Mouse (Mus musculus): ENCODE measurements around the gene Fam160a1. TPM values are rescaled to one million over a fixed set of nuclear protein-coding genes. Genes with fewer than 3 reads are reported as not detected.

Gene Fam160a1
- polyA plus RNA-seq, 1 experiment from 2014 or later: 0.38 TPM

DNA sequence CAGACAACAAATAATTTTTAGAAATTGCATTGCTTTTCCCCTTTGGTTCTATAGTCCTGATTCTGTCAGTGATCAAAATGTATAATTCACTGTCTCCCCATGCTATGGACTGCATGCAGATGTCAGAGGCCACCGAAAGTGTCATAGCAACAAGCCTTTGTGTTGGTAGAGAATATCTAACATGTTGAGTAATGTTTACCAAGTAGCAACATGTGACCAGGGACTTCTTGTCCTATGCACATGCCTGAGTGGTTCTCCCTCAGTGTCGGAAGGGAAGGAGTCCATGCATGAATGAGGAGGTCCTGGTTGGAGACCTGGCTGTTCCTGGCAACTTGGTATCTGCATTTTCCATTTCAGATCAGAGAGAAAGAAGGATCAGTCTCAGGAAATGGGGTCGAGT is 150.9 kb downstream of the Fam160a1 start:
- WGBS: 68% methylated on average over 3 of the region's 3 CpGs
- no peak overlapping the region for H3K27ac ChIP-seq (ENCODE audit: low read length)
- H3K4me1 ChIP-seq (ENCODE audit: control insufficient read depth, insufficient read depth, low read length): no peaks in the 10 kb centered on the region
- no peak overlapping the region for H3K4me3 ChIP-seq (ENCODE audit: low read depth, low read length)
- H3K27me3 ChIP-seq (ENCODE audit: control insufficient read depth, insufficient read depth, low read depth, low read length): no peaks in the 10 kb centered on the region
- no peak overlapping the region for H3K9ac ChIP-seq (ENCODE audit: low read depth, low read length)
- no peaks in the 10 kb centered on the region for H3K36me3 ChIP-seq (ENCODE audit: control insufficient read depth, insufficient read depth, low read length)
- no peaks in the 10 kb centered on the region for H3K9me3 ChIP-seq (replicated peaks; ENCODE audit: control insufficient read depth, low read length, poor library complexity, severe bottlenecking)
- no peak overlapping the region for H3K4me2 ChIP-seq (ENCODE audit: low read length)
- no peak for ATAC-seq

DNA sequence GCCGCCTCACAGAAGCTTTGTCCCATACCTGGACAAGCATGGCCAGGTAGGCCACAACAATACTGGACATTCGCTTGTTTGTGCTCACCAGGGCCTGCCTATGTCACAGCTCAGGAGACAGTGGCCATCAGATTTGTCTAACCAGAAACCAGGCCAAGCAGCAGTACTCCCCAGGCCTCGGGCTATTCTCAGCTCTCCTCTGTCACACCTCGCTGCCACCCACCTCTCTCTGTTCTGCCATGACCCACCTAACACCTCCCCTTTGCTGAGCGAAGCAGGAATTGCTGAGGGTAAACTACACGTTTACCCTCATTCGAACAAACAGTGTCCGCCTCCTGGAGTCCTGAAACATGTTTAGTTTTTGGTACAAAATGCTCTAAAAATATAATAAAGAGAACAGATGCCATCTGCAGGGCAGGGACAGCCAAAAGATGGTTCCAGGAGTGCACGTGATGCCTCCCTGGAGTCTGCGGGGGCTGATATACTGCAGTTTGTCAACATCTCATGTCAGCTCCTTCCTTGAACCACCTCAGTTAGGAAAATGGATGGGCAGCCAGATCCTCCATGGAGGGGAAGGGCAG is 152.4 kb downstream of the Fam160a1 start:
- H3K9ac ChIP-seq (ENCODE audit: low read depth, low read length): no peak overlapping the region
- 90% methylated on average over 10 of the region's 10 CpGs for WGBS
- no peaks in the 10 kb centered on the region for H3K36me3 ChIP-seq (ENCODE audit: control insufficient read depth, insufficient read depth, low read length)
- H3K4me2 ChIP-seq (ENCODE audit: low read length): no peak overlapping the region
- ATAC-seq: no peak
- H3K27me3 ChIP-seq (ENCODE audit: control insufficient read depth, insufficient read depth, low read depth, low read length): no peaks in the 10 kb centered on the region
- H3K9me3 ChIP-seq (replicated peaks; ENCODE audit: control insufficient read depth, low read length, poor library complexity, severe bottlenecking): no peaks in the 10 kb centered on the region
- H3K4me1 ChIP-seq (ENCODE audit: control insufficient read depth, insufficient read depth, low read length): no peaks in the 10 kb centered on the region
- no peak overlapping the region for H3K4me3 ChIP-seq (ENCODE audit: low read depth, low read length)
- H3K27ac ChIP-seq (ENCODE audit: low read length): no peak overlapping the region

DNA sequence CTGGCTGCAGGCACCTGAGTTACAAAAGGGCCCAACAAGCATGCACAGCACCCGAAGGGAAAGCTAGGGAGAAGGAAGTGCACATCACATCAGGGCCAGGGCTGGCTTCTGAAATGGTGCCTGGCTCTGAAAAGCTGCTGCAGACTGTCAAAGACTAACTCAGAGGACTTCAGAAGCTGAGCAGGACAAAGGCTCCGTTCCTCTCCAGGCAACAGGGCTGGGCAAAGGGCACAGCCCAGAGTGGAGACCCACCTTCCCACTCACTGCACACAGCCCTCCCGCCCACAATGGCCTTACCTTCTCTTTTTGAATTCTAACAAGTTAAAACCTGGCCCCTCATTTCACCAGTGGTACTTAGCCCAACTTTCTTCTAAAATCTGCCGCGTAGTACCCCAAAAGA is 153.3 kb downstream of the Fam160a1 start:
- H3K4me1 ChIP-seq (ENCODE audit: control insufficient read depth, insufficient read depth, low read length): no peaks in the 10 kb centered on the region
- H3K9ac ChIP-seq (ENCODE audit: low read depth, low read length): no peak overlapping the region
- H3K27me3 ChIP-seq (ENCODE audit: control insufficient read depth, insufficient read depth, low read depth, low read length): no peaks in the 10 kb centered on the region
- no peak overlapping the region for H3K27ac ChIP-seq (ENCODE audit: low read length)
- ATAC-seq: no peak
- no peak overlapping the region for H3K4me3 ChIP-seq (ENCODE audit: low read depth, low read length)
- H3K9me3 ChIP-seq (replicated peaks; ENCODE audit: control insufficient read depth, low read length, poor library complexity, severe bottlenecking): no peaks in the 10 kb centered on the region
- no peak overlapping the region for H3K4me2 ChIP-seq (ENCODE audit: low read length)
- H3K36me3 ChIP-seq (ENCODE audit: control insufficient read depth, insufficient read depth, low read length): no peaks in the 10 kb centered on the region
- WGBS: 79% methylated on average over 5 of the region's 5 CpGs

DNA sequence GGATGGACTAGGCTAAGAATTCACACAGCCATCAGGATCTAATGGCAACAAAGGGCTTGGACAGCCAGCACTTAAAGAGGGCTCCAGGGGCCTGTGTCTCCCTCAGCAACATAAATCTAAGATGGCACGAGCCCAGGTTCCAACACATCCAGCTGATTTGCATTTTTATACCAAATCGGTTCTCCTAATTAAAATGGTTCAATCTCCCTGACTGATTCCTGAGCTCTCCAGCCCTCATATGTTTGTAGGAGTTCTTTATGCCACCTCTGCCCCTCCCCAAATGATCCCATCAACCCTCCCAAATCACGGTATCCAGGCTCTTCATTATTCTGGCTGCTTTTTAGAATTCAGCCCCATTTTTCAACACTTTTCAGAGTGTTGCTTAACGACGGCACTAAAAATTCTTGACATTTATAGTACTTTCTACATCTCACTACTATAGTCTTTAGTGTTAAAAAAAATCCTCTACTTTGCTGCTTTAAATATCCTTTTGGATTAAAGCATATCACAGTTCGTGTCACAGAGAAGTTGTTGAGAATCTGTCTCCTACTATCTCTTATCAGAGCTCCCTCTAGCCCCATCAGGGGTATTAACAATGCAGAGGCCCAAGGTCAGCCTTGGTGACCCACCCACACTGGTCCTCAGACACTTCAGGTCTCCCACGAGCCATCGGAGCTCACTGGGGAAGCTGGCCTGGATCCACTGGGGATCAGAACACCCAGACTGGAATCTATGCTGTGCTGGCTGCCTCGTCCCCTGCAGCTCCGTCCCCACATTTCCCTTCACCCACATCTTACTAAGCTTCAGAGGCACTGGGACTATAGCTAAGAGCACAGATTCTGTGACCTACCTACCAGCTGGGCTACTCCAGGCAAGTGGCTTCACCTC is 154.9 kb downstream of the Fam160a1 start:
- WGBS: 70% methylated on average over 10 of the region's 10 CpGs
- H3K4me3 ChIP-seq (ENCODE audit: low read depth, low read length): no peak overlapping the region
- H3K27ac ChIP-seq (ENCODE audit: low read length): no peak overlapping the region
- no peaks in the 10 kb centered on the region for H3K9me3 ChIP-seq (replicated peaks; ENCODE audit: control insufficient read depth, low read length, poor library complexity, severe bottlenecking)
- no peaks in the 10 kb centered on the region for H3K36me3 ChIP-seq (ENCODE audit: control insufficient read depth, insufficient read depth, low read length)
- no peak for ATAC-seq
- H3K4me2 ChIP-seq (ENCODE audit: low read length): no peak overlapping the region
- no peaks in the 10 kb centered on the region for H3K27me3 ChIP-seq (ENCODE audit: control insufficient read depth, insufficient read depth, low read depth, low read length)
- H3K4me1 ChIP-seq (ENCODE audit: control insufficient read depth, insufficient read depth, low read length): no peaks in the 10 kb centered on the region
- H3K9ac ChIP-seq (ENCODE audit: low read depth, low read length): no peak overlapping the region

DNA sequence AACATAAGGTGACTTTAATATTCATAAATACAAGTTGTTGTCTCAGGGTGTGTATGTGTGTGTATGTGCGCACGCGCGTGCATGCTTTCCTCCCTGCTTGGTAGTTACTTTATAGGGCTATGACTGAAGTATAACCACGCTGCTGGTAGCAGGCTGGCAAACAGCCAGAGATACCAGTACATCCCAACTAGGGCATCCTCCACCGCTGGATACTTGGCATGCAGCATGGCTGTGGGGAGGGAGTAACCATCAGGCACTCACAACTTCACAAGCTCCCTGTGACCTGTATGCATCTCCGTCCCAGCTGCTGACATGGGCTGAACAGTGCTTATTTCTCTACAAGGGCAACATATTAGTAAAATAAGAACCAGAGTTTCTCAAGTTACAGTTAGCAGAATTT is 157.4 kb downstream of the Fam160a1 start:
- Histone ChIP-seq H3K27me3 (ENCODE audit: control insufficient read depth, insufficient read depth, low read depth, low read length) (no peaks in the 10 kb centered on the region), H3K9me3 (replicated peaks; ENCODE audit: control insufficient read depth, low read length, poor library complexity, severe bottlenecking) (no peaks in the 10 kb centered on the region), H3K4me1 (ENCODE audit: control insufficient read depth, insufficient read depth, low read length) (no peaks in the 10 kb centered on the region), H3K4me2 (ENCODE audit: low read length) (no peak overlapping the region), H3K9ac (ENCODE audit: low read depth, low read length) (no peak overlapping the region), H3K36me3 (ENCODE audit: control insufficient read depth, insufficient read depth, low read length) (no peaks in the 10 kb centered on the region), H3K4me3 (ENCODE audit: low read depth, low read length) (no peak overlapping the region), H3K27ac (ENCODE audit: low read length) (no peak overlapping the region)
- WGBS: 91% methylated on average over 7 of the region's 7 CpGs
- no peak for ATAC-seq

DNA sequence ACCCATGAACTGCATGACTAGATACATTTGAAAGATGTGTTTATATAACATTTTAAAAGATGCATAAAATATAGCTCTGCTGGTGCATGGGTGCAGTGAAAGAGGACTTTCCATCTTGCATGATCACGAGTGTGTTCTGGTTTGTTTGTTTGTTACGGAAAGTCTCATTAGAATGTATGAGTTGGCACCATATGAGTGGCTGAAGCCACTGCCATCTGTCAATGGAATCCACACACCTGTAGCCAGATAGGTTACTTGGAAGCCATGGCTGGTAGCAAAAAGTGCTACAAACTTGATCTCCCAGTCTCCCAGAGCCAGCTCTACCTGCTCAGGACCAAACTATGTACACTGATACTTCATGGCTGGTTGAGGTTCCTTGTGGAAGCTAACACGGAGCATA is 161.6 kb downstream of the Fam160a1 start:
- H3K4me2 ChIP-seq (ENCODE audit: low read length): no peak overlapping the region
- H3K4me3 ChIP-seq (ENCODE audit: low read depth, low read length): no peak overlapping the region
- no peak overlapping the region for H3K27ac ChIP-seq (ENCODE audit: low read length)
- no peak overlapping the region for H3K9ac ChIP-seq (ENCODE audit: low read depth, low read length)
- ATAC-seq: no peak
- H3K36me3 ChIP-seq (ENCODE audit: control insufficient read depth, insufficient read depth, low read length): no peaks in the 10 kb centered on the region
- no peaks in the 10 kb centered on the region for H3K9me3 ChIP-seq (replicated peaks; ENCODE audit: control insufficient read depth, low read length, poor library complexity, severe bottlenecking)
- no peaks in the 10 kb centered on the region for H3K27me3 ChIP-seq (ENCODE audit: control insufficient read depth, insufficient read depth, low read depth, low read length)
- no peaks in the 10 kb centered on the region for H3K4me1 ChIP-seq (ENCODE audit: control insufficient read depth, insufficient read depth, low read length)
- 98% methylated on average over 3 of the region's 3 CpGs for WGBS

DNA sequence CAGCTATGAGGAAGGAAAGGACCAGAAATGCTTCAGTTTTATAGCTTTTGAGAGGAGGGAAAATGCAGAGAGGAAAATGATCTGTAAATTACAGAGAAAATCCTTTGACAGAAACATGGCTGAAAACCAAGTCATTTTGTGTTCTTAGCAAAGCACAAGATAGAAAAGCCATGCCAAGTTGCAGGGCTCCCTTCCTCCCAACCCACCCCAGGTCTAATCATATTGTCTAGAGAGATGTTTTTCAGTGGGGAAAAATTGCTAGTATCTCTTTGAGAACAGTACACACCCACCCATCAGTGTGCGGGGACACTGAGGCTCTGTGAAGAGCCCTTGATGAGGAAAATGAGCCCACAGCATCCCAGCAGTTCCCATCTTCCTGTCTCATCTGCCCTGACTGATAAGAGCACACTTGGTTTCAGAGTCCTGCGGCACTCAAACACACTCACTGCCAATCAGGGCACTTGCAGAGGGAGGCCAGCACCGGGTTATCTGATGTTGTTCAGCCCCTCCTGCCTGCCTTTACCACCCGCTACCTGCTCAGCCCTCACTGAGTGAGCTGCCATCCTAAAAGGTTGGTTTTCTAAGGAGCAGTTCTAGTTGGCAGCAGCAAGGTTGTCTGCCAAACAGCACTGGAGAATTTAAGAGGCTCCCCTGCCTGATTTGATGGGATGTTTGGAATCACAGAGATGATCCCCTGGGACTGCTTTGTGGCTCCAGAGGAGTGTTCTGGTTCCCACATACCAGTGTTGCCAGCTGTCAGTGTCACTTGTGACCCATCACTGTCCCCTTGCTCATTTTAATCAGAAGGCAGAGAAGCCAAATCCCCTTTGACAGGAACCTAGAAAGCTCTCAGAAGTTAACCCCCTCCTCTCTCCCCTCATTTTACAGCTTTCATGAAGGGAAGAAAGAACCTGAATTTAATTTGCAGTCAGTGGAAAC is 164.1 kb downstream of the Fam160a1 start:
- H3K36me3 ChIP-seq (ENCODE audit: control insufficient read depth, insufficient read depth, low read length): no peaks in the 10 kb centered on the region
- no peak overlapping the region for H3K4me3 ChIP-seq (ENCODE audit: low read depth, low read length)
- no peaks in the 10 kb centered on the region for H3K27me3 ChIP-seq (ENCODE audit: control insufficient read depth, insufficient read depth, low read depth, low read length)
- H3K4me2 ChIP-seq (ENCODE audit: low read length): no peak overlapping the region; the same call in 1 of the 2 replicates
- no peak overlapping the region for H3K9ac ChIP-seq (ENCODE audit: low read depth, low read length)
- 68% methylated on average over 4 of the region's 4 CpGs for WGBS
- H3K9me3 ChIP-seq (replicated peaks; ENCODE audit: control insufficient read depth, low read length, poor library complexity, severe bottlenecking): no peaks in the 10 kb centered on the region
- no peaks in the 10 kb centered on the region for H3K4me1 ChIP-seq (ENCODE audit: control insufficient read depth, insufficient read depth, low read length)
- peak overlapping the region; percentile 43; the same call in 1 of the 2 replicates for H3K27ac ChIP-seq (ENCODE audit: low read length)
- ATAC-seq: 0 out of 2 replicates have a peak, but pooled peaks have one; percentile 46

DNA sequence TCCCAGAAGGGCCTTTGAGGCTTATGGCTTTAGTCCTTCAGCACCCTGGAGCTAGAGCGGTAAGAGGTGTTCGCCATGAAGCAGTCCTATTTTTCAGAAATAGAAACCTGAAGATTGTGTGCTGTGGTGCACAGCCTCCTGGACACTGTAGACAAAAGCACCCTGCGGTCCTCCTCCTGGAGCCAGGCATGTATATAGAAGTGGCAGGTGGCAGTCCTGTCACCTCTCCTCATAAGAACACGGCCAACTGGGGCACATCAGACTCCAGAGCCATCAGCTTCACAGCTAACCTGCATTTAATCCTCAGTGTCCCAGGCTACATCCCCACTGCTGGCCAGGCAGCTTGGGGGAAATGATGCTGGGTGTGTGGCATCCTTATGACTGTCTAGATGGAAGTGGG is 167.9 kb downstream of the Fam160a1 start:
- no peaks in the 10 kb centered on the region for H3K27me3 ChIP-seq (ENCODE audit: control insufficient read depth, insufficient read depth, low read depth, low read length)
- H3K9me3 ChIP-seq (replicated peaks; ENCODE audit: control insufficient read depth, low read length, poor library complexity, severe bottlenecking): no peaks in the 10 kb centered on the region
- H3K27ac ChIP-seq (ENCODE audit: low read length): no peak overlapping the region
- H3K4me2 ChIP-seq (ENCODE audit: low read length): no peak overlapping the region
- H3K36me3 ChIP-seq (ENCODE audit: control insufficient read depth, insufficient read depth, low read length): no peaks in the 10 kb centered on the region
- no peak overlapping the region for H3K9ac ChIP-seq (ENCODE audit: low read depth, low read length)
- 88% methylated on average over 4 of the region's 4 CpGs for WGBS
- no peaks in the 10 kb centered on the region for H3K4me1 ChIP-seq (ENCODE audit: control insufficient read depth, insufficient read depth, low read length)
- H3K4me3 ChIP-seq (ENCODE audit: low read depth, low read length): no peak overlapping the region
- ATAC-seq: no peak

Measured in midbrain, embryonic 16.5 days (tissue).